Mouse (Mus musculus): ENCODE measurements around the gene Ets1.

DNA sequence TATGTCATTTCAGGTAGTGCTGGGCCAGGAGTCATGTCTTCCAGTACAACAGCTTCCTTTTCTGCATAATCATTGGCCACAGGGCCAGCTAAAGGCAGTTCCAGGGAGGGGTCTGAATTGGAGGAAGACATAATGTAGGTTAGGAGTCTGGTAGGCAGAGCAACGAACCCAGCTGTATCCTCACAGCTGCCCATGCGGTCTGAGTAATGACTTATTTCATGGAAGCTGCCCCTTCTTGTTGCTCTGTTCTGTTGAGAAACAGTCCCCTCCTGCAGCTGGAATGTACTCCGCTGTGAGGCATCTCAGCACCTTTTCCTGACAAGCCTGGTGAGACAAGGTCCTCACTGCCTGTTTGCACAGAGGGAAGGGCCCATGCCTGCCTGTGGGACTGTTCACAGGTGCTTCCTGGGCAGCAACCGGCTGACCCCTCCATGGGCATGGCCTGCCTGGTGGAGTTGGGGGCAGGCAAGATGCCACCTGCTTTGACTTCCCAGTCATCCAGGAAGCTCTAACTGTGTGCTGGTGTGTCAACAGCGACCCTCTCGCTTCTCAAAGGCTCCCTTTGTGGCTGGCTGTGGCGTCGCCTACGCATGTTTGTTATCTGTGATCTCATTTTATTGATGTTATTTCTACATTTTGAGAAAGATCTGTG, 69.9 kb downstream of the Ets1 start:
- TF ChIP-seq GATA1 (IDR thresholded peaks at IDR 0.05; ENCODE audit: borderline replicate concordance, low read length) (no peak), FLI1 (IDR thresholded peaks at IDR 0.05; ENCODE audit: low read length) (no peak)
